Mouse (Mus musculus) neural tube, embryonic 11.5 days (tissue): Measurements from ENCODE around the gene Rbfox3. TPM values are rescaled to one million over a fixed set of nuclear protein-coding genes. Genes with fewer than 3 reads are reported as not detected.

Experiments
- ATAC-seq: fragments of 200-750 bp; cut with Nextera tagmentation; 2 replicates; pipeline ENCODE4 v1.8.0; 2017; ENCODE audit warnings: moderate number of reproducible peaks, mild to moderate bottlenecking, moderate TSS enrichment, moderate library complexity; ENCODE audit not compliant: insufficient read depth, low FRiP score, low TSS enrichment
- DNase-seq: peaks from one replicate; pipeline ENCODE4 v3.0.0-alpha.2; 2015; ENCODE audit warnings: low spot score
- H3K27ac ChIP-seq: fragments of 300-500 bp; sonication (generic); 2 replicates; pipeline ENCODE4 v1.5.1; 2014; ENCODE audit warnings: low read depth, mild to moderate bottlenecking, low read length
- H3K27me3 ChIP-seq: fragments of 300-500 bp; sonication (generic); 2 replicates; pipeline ENCODE4 v1.6.1; 2014; ENCODE audit warnings: mild to moderate bottlenecking, low read length, mixed read lengths; ENCODE audit not compliant: control insufficient read depth, insufficient read depth
- H3K36me3 ChIP-seq: fragments of 300-500 bp; sonication (generic); 2 replicates; pipeline ENCODE4 v1.6.1; 2014; ENCODE audit warnings: mild to moderate bottlenecking, low read length, moderate library complexity, mixed read lengths; ENCODE audit not compliant: control insufficient read depth, insufficient read depth
- H3K4me1 ChIP-seq: fragments of 300-500 bp; sonication (generic); 2 replicates; pipeline ENCODE4 v1.6.1; 2014; ENCODE audit warnings: low read length, mixed read lengths; ENCODE audit not compliant: control insufficient read depth, insufficient read depth
- H3K4me2 ChIP-seq: fragments of 300-500 bp; sonication (generic); 2 replicates; pipeline ENCODE4 v1.6.1; 2014; ENCODE audit warnings: low read depth, mild to moderate bottlenecking, moderate library complexity
- H3K4me3 ChIP-seq: fragments of 300-500 bp; sonication (generic); 2 replicates; pipeline ENCODE4 v1.5.1; 2014; ENCODE audit warnings: low read depth, low read length
- H3K9ac ChIP-seq: fragments of 300-500 bp; sonication (generic); 2 replicates; pipeline ENCODE4 v1.6.1; 2014; ENCODE audit warnings: mild to moderate bottlenecking, low read length
- H3K9me3 ChIP-seq: fragments of 300-500 bp; sonication (generic); 2 replicates; pipeline ENCODE4 v1.6.1; 2016; ENCODE audit warnings: low read length; ENCODE audit not compliant: control insufficient read depth
- WGBS: fragments of 180-500 bp; shearing (Covaris S2); extraction: QIAGEN DNeasy Blood & Tissue Kit; methylation state at CpG from one replicate; pipeline ENCODE4 v1.1.7; 2014; 5-methylcytosine and 5-hydroxymethylcytosine counted together
- polyA plus RNA-seq: library from polyadenylated mRNA; unstranded; fragments of >200 nt; fragmentation: Nextera tagmentation; extraction: Ambion mirVana; gene quantifications from 2 replicates; pipeline ENCODE4 v1.2.1, GENCODE M21; 2014

The Rbfox3 gene
- polyA plus RNA-seq, 1 experiment from 2014 or later = 16.2 TPM

DNA sequence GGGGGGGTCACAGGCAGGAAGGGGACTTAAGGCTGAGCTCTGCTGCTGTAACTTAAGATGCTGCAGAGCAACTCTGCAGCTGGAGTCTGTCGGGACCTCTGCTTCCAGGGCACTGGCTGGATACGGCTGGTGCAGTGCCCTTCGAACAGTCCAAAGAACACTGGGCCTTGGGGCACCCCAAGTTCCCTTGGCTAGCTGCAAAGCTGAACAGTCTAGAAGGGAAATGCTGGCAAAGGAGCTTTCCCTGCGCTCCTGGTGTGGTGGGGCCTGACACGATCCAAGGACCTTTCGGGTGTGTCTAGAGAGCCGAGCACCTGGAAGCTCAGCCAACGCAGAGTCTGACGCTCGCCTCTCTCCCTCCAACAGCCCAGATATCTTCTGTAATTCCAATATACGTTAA, 12.8 kb downstream of the Rbfox3 start:
- Histone ChIP-seq H3K27me3 (no peaks in the 10 kb centered on the region), H3K4me3 (no peak overlapping the region), H3K9ac (no peak overlapping the region)

GRCm38 (mm10) chr11:118898156-118898555, 13.2 kb downstream of the Rbfox3 start:
- Histone ChIP-seq H3K9me3 (no peaks in the 10 kb centered on the region), H3K27me3 (no peaks in the 10 kb centered on the region), H3K4me3 (no peak overlapping the region), H3K4me2 (no peak overlapping the region), H3K27ac (peak overlapping the region; percentile 78; the same call in 1 of the 2 replicates), H3K4me1 (peaks cover 26% of the 10 kb centered on the region), H3K36me3 (no peaks in the 10 kb centered on the region), H3K9ac (no peak overlapping the region)
- DNase-seq (no peak), ATAC-seq (no peak)
- 41% methylated on average over 10 of the region's 10 CpGs for WGBS

More for the DNA sequence above, 12.8 kb downstream of the Rbfox3 start:
- WGBS = 66% methylated on average over 11 of the region's 11 CpGs
- Histone ChIP-seq H3K4me2 (no peak overlapping the region), H3K9me3 (no peaks in the 10 kb centered on the region), H3K36me3 (no peaks in the 10 kb centered on the region), H3K27ac (peak overlapping the region; percentile 78; the same call in 1 of the 2 replicates), H3K4me1 (peaks cover 26% of the 10 kb centered on the region)
- ATAC-seq (no peak), DNase-seq (no peak)

DNA sequence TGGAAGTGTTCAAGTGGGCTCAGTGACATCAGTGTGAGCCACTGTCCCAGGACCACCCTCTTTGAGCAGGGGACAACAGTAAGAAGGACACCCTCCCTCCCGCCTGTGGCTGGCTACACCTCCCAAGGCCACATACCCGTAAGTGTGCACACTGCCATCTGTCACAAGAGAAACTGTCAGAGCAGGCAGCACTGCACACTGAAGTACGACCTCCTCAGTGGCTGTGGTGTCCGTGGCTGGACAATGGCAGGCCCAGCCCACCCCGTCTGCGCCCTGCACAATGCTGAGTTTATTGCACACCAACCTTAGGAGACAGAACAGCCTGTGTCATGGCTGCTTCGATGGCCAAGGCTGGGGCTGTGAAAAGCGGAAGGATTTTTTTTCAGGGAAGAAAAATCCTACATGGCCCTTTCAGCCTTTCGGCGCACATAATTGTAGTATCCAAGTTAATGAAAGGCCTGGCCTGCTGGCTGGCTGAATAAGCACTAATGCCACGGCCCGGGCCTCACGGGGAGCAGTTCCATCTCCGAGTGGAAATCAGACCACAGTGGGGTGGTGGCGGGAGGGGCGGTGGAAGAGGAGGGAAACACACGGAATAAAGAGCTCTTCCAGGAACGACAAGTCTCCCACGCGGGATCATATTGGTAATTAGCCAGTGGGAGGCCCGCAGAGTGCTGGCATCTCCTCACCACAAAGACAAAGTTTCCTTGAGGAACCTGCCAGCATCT, 14.1 kb downstream of the Rbfox3 start:
- Histone ChIP-seq H3K27ac (peak overlapping the region; percentile 78), H3K36me3 (no peaks in the 10 kb centered on the region), H3K27me3 (no peaks in the 10 kb centered on the region), H3K4me1 (peaks cover 26% of the 10 kb centered on the region), H3K4me3 (no peak overlapping the region), H3K9ac (peak overlapping the region; percentile 15; the same call in 1 of the 2 replicates), H3K9me3 (no peaks in the 10 kb centered on the region), H3K4me2 (no peak overlapping the region)
- 42% methylated on average over 21 of the region's 21 CpGs for WGBS
- ATAC-seq (peak; percentile 58; the same call in 1 of the 2 replicates), DNase-seq (no peak)

DNA sequence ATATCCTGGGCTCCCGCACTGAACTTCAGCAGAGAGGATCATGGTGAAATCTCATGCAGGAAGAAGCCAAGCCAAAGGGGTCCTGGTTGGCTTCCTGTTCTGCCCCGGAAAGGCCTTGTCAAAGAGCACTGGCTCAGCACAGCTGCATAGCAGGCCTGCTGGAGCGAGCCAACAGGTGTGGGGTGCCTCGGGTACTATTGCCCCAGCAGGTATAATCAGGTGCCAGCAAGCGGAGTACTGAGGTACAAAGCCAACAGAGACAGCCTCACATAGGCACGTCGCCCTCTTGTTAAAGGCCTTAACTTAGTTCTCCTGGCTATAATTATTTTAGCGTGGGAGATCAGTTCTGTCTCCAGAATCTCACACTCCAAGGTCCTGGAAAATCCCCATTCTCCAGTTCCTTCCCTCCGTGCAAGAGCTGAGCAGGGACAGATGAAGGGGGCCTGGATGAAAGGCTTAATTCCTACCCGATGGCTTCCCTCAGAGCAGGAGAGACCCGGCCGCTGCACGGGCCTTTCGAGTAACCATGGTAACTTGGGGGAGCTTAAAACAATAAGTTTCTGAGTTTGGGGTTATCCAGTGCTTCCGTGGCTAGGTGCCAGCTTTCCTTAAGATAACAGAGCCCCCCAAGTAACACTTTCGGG, 15.2 kb downstream of the Rbfox3 start:
- no peak for ATAC-seq
- no peaks in the 10 kb centered on the region for H3K36me3 ChIP-seq
- H3K27ac ChIP-seq = no peak overlapping the region
- no peak overlapping the region for H3K4me3 ChIP-seq
- H3K9me3 ChIP-seq = no peaks in the 10 kb centered on the region
- H3K4me1 ChIP-seq = peaks cover 27% of the 10 kb centered on the region
- H3K9ac ChIP-seq = no peak overlapping the region
- WGBS = 58% methylated on average over 16 of the region's 16 CpGs
- DNase-seq = no peak
- H3K4me2 ChIP-seq = no peak overlapping the region
- H3K27me3 ChIP-seq = no peaks in the 10 kb centered on the region

- ATAC-seq (no peak), DNase-seq (no peak)
- 68% methylated on average over 5 of the region's 5 CpGs for WGBS
- Histone ChIP-seq H3K4me2 (no peak overlapping the region), H3K9me3 (no peaks in the 10 kb centered on the region), H3K27ac (no peak overlapping the region), H3K9ac (no peak overlapping the region), H3K4me3 (no peak overlapping the region), H3K27me3 (no peaks in the 10 kb centered on the region), H3K36me3 (no peaks in the 10 kb centered on the region), H3K4me1 (peaks cover 28% of the 10 kb centered on the region)
Observed at GRCm38 (mm10) chr11:118894835-118895234, 16.6 kb downstream of the Rbfox3 start.

DNA sequence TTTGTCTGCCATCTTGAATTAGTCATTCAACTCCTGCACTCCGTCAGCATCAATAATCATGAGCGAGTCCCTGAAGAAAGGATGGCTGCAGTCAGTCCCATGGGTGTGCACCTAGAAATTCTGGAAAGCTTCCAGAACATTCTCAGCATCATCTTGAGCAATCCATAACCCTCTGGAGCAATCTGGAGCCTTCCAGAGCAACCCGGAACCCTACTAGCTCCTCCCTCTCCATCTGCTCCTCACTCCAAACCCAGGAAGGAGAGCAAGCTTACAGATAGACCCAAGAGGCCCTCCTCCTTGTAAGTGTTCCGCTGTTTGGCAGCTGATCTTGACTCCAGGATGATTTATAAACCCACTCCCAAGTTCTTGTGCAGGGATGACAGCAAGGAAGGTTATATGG, 17.2 kb downstream of the Rbfox3 start:
- WGBS = 92% methylated on average over 4 of the region's 4 CpGs
- Histone ChIP-seq H3K9me3 (no peaks in the 10 kb centered on the region), H3K27me3 (no peaks in the 10 kb centered on the region), H3K4me1 (peaks cover 28% of the 10 kb centered on the region), H3K9ac (no peak overlapping the region), H3K4me2 (no peak overlapping the region), H3K27ac (no peak overlapping the region), H3K4me3 (no peak overlapping the region), H3K36me3 (no peaks in the 10 kb centered on the region)
- DNase-seq (no peak), ATAC-seq (no peak)

- ATAC-seq (no peak), DNase-seq (no peak)
- WGBS = 92% methylated on average over 5 of the region's 5 CpGs
- Histone ChIP-seq H3K27ac (no peak overlapping the region), H3K9me3 (no peaks in the 10 kb centered on the region), H3K4me3 (no peak overlapping the region), H3K4me2 (no peak overlapping the region), H3K9ac (no peak overlapping the region), H3K36me3 (no peaks in the 10 kb centered on the region), H3K27me3 (no peaks in the 10 kb centered on the region), H3K4me1 (peaks cover 20% of the 10 kb centered on the region)
Observed at GRCm38 (mm10) chr11:118892876-118893275, 18.5 kb downstream of the Rbfox3 start.

- 83% methylated on average over 15 of the region's 15 CpGs for WGBS
- no peak for DNase-seq
- ATAC-seq = no peak
Observed at GRCm38 (mm10) chr11:118891516-118891915, 19.9 kb downstream of the Rbfox3 start.

DNA sequence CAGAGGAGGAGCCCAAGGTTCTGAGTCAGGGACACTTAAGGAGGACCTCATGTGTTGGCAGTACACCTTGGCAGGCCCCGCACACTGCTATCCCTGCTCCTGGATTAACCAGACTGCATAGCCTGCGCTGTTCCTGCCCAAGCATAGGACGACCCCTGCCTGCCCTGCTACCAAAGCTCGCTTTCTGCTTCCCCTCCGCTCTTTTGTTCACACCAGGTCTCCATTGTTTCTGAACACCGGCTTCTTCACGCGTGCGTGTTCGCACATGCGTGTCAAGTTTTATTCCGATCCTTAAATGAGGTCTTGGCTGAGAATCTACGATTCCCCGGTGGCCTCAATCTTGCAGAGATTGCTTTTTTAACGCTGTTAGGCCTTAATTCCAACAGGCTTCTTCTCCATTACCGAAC, 20.4 kb downstream of the Rbfox3 start:
- no peak for ATAC-seq

More at GRCm38 (mm10) chr11:118891516-118891915, 19.9 kb downstream of the Rbfox3 start:
- Histone ChIP-seq H3K9ac (no peak overlapping the region), H3K27me3 (no peaks in the 10 kb centered on the region), H3K4me3 (no peak overlapping the region), H3K4me2 (no peak overlapping the region), H3K27ac (no peak overlapping the region), H3K9me3 (no peaks in the 10 kb centered on the region), H3K36me3 (no peaks in the 10 kb centered on the region; the same call in 1 of the 2 replicates), H3K4me1 (peaks cover 10% of the 10 kb centered on the region)

More for the DNA sequence above, 20.4 kb downstream of the Rbfox3 start:
- peaks cover 5% of the 10 kb centered on the region for H3K4me1 ChIP-seq
- no peaks in the 10 kb centered on the region; the same call in 1 of the 2 replicates for H3K36me3 ChIP-seq
- no peaks in the 10 kb centered on the region for H3K27me3 ChIP-seq
- H3K27ac ChIP-seq = 0 out of 2 replicates have a peak overlapping the region, but pooled peaks have one; percentile 14
- H3K9ac ChIP-seq = no peak overlapping the region
- no peak for DNase-seq
- no peaks in the 10 kb centered on the region for H3K9me3 ChIP-seq
- no peak overlapping the region for H3K4me3 ChIP-seq
- 63% methylated on average over 16 of the region's 16 CpGs for WGBS
- H3K4me2 ChIP-seq = no peak overlapping the region
